Mouse (Mus musculus): ENCODE measurements around the gene Dmbt1. TPM values are rescaled to one million over a fixed set of nuclear protein-coding genes. Genes with fewer than 3 reads are reported as not detected.
A peak's percentile ranks its signal among the peaks of the same experiment; 100 is the strongest.

Gene Dmbt1
- polyA plus RNA-seq, 1 experiment, result not detected

DNA sequence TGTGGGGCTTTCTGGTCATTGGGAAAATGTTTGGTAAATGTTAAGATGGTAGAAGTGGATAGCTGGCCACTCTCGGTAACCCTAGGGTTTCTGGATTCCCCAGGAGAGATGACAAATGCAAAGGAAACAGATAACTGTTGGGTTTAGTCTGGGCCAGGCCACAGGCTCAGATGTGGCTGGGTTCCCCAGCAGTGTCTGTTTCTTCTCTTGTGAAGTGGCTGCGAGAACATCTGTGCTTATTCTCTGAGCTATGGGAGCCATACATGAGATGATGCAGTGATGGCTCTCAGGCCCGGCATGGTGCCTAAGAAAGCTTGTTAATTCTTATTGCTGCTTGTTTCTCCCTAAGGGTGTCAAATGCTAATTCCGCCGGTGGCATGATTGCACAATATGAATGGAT is 27.8 kb upstream of the Dmbt1 start:
- H3K79me3 ChIP-seq (ENCODE audit: low read depth), result no peaks in the 10 kb centered on the region
- no peak overlapping the region for H3K4me3 ChIP-seq (ENCODE audit: insufficient read depth, poor library complexity, severe bottlenecking)
- no peaks in the 10 kb centered on the region for H3K79me2 ChIP-seq (ENCODE audit: control insufficient read depth, insufficient read depth)
- H3K36me3 ChIP-seq (ENCODE audit: control insufficient read depth, insufficient read depth), result no peaks in the 10 kb centered on the region
- TF ChIP-seq USF1 (IDR thresholded peaks at IDR 0.05; ENCODE audit: low read depth) (no peak), MYOD1 (IDR thresholded peaks at IDR 0.05; ENCODE audit: control insufficient read depth, insufficient read length, low read depth) (no peak), MAX (IDR thresholded peaks at IDR 0.05) (no peak), FOSL1 (IDR thresholded peaks at IDR 0.05; ENCODE audit: insufficient read depth, low read length, poor library complexity, severe bottlenecking) (no peak), MYOG (IDR thresholded peaks at IDR 0.05; ENCODE audit: control insufficient read depth, extremely low read depth, insufficient read length) (no peak), CEBPB (IDR thresholded peaks at IDR 0.05; ENCODE audit: low read depth) (no peak), CTCF (IDR thresholded peaks at IDR 0.05; ENCODE audit: control insufficient read depth, insufficient read depth, insufficient read length) (no peak)
- no peak overlapping the region for H3ac ChIP-seq (ENCODE audit: control insufficient read depth, insufficient read length, low read depth)
- H3K27me3 ChIP-seq (ENCODE audit: control insufficient read depth, insufficient read depth, insufficient read length), result no peaks in the 10 kb centered on the region

DNA sequence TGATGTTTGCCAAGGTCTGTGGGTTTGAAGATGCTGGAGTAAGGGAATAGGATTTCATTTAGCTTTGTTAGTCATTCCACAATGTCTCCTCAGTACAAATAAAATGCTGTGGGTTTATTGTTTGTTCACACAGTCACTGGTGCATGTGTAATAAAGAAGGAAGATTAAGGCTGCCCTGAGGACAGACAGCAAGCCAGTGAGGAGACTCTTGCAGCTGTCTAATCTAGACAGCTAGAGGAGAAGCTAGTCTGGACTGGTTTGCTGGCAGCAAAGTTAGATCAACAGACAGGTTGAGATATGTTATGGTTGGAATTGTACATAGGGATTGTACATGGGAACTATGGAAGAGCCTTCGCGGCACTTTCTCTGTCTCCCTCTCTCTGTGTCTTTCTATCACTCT is 24.6 kb upstream of the Dmbt1 start:
- TF ChIP-seq MAX (IDR thresholded peaks at IDR 0.05), result no peak
- TF ChIP-seq USF1 (IDR thresholded peaks at IDR 0.05; ENCODE audit: low read depth), result no peak
- peak; percentile 23 for TF ChIP-seq MYOD1 (IDR thresholded peaks at IDR 0.05; ENCODE audit: control insufficient read depth, insufficient read length, low read depth)
- Histone ChIP-seq H3ac (ENCODE audit: control insufficient read depth, insufficient read length, low read depth) (no peak overlapping the region), H3K4me3 (ENCODE audit: insufficient read depth, poor library complexity, severe bottlenecking) (no peak overlapping the region), H3K27me3 (ENCODE audit: control insufficient read depth, insufficient read depth, insufficient read length) (no peaks in the 10 kb centered on the region), H3K79me2 (ENCODE audit: control insufficient read depth, insufficient read depth) (no peaks in the 10 kb centered on the region), H3K36me3 (ENCODE audit: control insufficient read depth, insufficient read depth) (no peaks in the 10 kb centered on the region), H3K79me3 (ENCODE audit: low read depth) (no peaks in the 10 kb centered on the region)

DNA sequence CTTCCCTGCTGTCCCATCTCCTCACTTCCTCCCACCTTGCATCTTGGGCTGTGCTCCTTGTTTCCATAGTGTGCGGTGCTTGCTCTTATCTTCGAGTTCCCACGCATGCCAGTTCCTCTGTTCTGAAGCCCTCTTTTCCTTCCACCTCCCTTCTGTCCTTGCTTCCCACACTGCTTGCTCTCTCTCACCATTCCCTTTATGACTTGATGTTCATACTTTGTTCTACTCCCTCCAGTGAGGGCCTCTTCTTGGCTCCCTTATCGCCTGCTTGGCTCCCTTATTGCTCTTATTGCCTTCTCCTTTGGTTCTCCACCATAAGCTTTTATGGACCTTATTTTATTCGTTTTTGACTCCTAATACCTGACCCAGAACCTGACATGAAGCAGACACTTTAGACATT is 22.7 kb upstream of the Dmbt1 start:
- Histone ChIP-seq H3K27me3 (ENCODE audit: control insufficient read depth, insufficient read depth, insufficient read length) (no peaks in the 10 kb centered on the region), H3K36me3 (ENCODE audit: control insufficient read depth, insufficient read depth) (no peaks in the 10 kb centered on the region), H3K4me3 (ENCODE audit: insufficient read depth, poor library complexity, severe bottlenecking) (no peak overlapping the region), H3K79me2 (ENCODE audit: control insufficient read depth, insufficient read depth) (no peaks in the 10 kb centered on the region), H3ac (ENCODE audit: control insufficient read depth, insufficient read length, low read depth) (no peak overlapping the region), H3K79me3 (ENCODE audit: low read depth) (no peaks in the 10 kb centered on the region)
- no peak for TF ChIP-seq MYOG (IDR thresholded peaks at IDR 0.05; ENCODE audit: control insufficient read depth, extremely low read depth, insufficient read length)
- TF ChIP-seq FOSL1 (IDR thresholded peaks at IDR 0.05; ENCODE audit: insufficient read depth, low read length, poor library complexity, severe bottlenecking), result no peak
- no peak for TF ChIP-seq MYOD1 (IDR thresholded peaks at IDR 0.05; ENCODE audit: control insufficient read depth, insufficient read length, low read depth)
- no peak for TF ChIP-seq USF1 (IDR thresholded peaks at IDR 0.05; ENCODE audit: low read depth)
- TF ChIP-seq MAX (IDR thresholded peaks at IDR 0.05), result no peak
- TF ChIP-seq CEBPB (IDR thresholded peaks at IDR 0.05; ENCODE audit: low read depth), result no peak
- TF ChIP-seq CTCF (IDR thresholded peaks at IDR 0.05; ENCODE audit: control insufficient read depth, insufficient read depth, insufficient read length), result no peak

DNA sequence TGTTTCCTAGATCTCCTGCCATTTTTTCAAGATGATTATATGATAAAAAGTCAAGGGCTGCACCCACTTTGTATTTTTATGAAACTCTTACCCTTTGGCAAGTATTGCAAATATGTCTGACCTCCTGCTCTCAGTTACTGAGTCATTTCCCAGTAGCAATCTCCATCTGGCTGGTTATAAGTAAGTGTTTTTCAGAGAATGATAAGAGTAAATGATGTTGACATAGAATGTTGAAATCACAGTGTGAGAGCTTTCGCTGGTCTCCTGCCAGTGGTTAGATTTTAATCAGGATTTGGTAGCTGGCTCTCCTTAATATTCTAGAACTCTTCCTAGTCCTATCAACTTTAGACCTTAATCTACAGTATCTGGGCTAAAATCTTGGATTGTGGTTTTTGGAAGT is 20.0 kb upstream of the Dmbt1 start:
- no peak overlapping the region for H3K4me3 ChIP-seq (ENCODE audit: insufficient read depth, poor library complexity, severe bottlenecking)
- no peaks in the 10 kb centered on the region for H3K79me2 ChIP-seq (ENCODE audit: control insufficient read depth, insufficient read depth)
- no peak overlapping the region for H3ac ChIP-seq (ENCODE audit: control insufficient read depth, insufficient read length, low read depth)
- no peaks in the 10 kb centered on the region for H3K36me3 ChIP-seq (ENCODE audit: control insufficient read depth, insufficient read depth)
- TF ChIP-seq FOSL1 (IDR thresholded peaks at IDR 0.05; ENCODE audit: insufficient read depth, low read length, poor library complexity, severe bottlenecking) (no peak), CEBPB (IDR thresholded peaks at IDR 0.05; ENCODE audit: low read depth) (peak; percentile 35)
- no peaks in the 10 kb centered on the region for H3K27me3 ChIP-seq (ENCODE audit: control insufficient read depth, insufficient read depth, insufficient read length)
- H3K79me3 ChIP-seq (ENCODE audit: low read depth), result no peaks in the 10 kb centered on the region

DNA sequence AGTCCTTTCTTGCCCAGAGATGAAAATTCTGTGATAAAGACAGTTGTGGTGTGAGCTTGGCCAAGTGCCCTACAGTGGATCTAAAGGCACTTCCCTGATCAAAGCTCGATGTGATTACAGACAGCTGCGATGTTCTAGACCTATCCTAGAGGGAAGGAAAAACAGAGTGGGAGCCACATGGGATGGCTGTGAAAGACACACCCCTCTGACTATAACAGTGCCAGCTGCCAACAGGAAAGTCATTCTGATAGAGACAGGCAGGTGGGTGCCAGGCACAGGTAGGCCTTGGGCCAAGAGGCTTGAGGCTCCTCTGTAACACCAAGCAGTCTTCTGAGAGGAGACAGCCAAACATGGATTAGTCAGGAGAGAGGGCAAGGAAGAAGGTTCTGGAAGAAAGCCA is 12.7 kb upstream of the Dmbt1 start:
- no peaks in the 10 kb centered on the region for H3K36me3 ChIP-seq (ENCODE audit: control insufficient read depth, insufficient read depth)
- H3K4me3 ChIP-seq (ENCODE audit: insufficient read depth, poor library complexity, severe bottlenecking), result no peak overlapping the region
- no peaks in the 10 kb centered on the region for H3K27me3 ChIP-seq (ENCODE audit: control insufficient read depth, insufficient read depth, insufficient read length)
- H3ac ChIP-seq (ENCODE audit: control insufficient read depth, insufficient read length, low read depth), result no peak overlapping the region
- H3K79me2 ChIP-seq (ENCODE audit: control insufficient read depth, insufficient read depth), result no peaks in the 10 kb centered on the region
- TF ChIP-seq FOSL1 (IDR thresholded peaks at IDR 0.05; ENCODE audit: insufficient read depth, low read length, poor library complexity, severe bottlenecking), result no peak
- no peak for TF ChIP-seq CTCF (IDR thresholded peaks at IDR 0.05; ENCODE audit: control insufficient read depth, insufficient read depth, insufficient read length)
- TF ChIP-seq MAX (IDR thresholded peaks at IDR 0.05), result no peak
- TF ChIP-seq MYOD1 (IDR thresholded peaks at IDR 0.05; ENCODE audit: control insufficient read depth, insufficient read length, low read depth), result no peak
- TF ChIP-seq USF1 (IDR thresholded peaks at IDR 0.05; ENCODE audit: low read depth), result no peak
- TF ChIP-seq MYOG (IDR thresholded peaks at IDR 0.05; ENCODE audit: control insufficient read depth, extremely low read depth, insufficient read length), result no peak
- no peak for TF ChIP-seq CEBPB (IDR thresholded peaks at IDR 0.05; ENCODE audit: low read depth)
- H3K79me3 ChIP-seq (ENCODE audit: low read depth), result no peaks in the 10 kb centered on the region

DNA sequence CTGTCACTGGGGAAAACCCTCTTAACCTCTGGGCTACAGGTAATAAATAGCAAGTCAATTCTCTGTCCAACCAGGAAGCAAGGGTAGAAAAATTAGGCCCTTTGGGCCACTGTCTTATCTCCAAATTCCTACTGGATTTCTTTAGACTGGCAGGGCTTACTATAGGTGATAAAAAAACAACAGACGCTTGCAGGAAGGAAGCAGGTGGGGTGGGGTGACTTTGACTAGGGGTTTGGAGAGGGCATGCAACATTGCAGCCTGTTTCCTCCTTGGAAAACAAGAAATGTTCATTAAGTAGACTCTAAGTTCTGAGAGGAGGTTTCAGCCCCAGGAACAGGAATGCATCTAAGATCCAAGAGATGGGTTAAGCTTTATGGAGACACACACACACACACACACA is 7.0 kb upstream of the Dmbt1 start:
- TF ChIP-seq CEBPB (IDR thresholded peaks at IDR 0.05; ENCODE audit: low read depth), result no peak
- TF ChIP-seq CTCF (IDR thresholded peaks at IDR 0.05; ENCODE audit: control insufficient read depth, insufficient read depth, insufficient read length), result no peak
- TF ChIP-seq MYOG (IDR thresholded peaks at IDR 0.05; ENCODE audit: control insufficient read depth, extremely low read depth, insufficient read length), result no peak
- no peak for TF ChIP-seq USF1 (IDR thresholded peaks at IDR 0.05; ENCODE audit: low read depth)
- no peak for TF ChIP-seq MYOD1 (IDR thresholded peaks at IDR 0.05; ENCODE audit: control insufficient read depth, insufficient read length, low read depth)
- TF ChIP-seq MAX (IDR thresholded peaks at IDR 0.05), result no peak
- no peak for TF ChIP-seq FOSL1 (IDR thresholded peaks at IDR 0.05; ENCODE audit: insufficient read depth, low read length, poor library complexity, severe bottlenecking)
- no peaks in the 10 kb centered on the region for H3K79me3 ChIP-seq (ENCODE audit: low read depth)
- H3ac ChIP-seq (ENCODE audit: control insufficient read depth, insufficient read length, low read depth), result no peak overlapping the region
- no peak overlapping the region for H3K4me3 ChIP-seq (ENCODE audit: insufficient read depth, poor library complexity, severe bottlenecking)
- H3K27me3 ChIP-seq (ENCODE audit: control insufficient read depth, insufficient read depth, insufficient read length), result no peaks in the 10 kb centered on the region
- H3K36me3 ChIP-seq (ENCODE audit: control insufficient read depth, insufficient read depth), result no peaks in the 10 kb centered on the region
- H3K79me2 ChIP-seq (ENCODE audit: control insufficient read depth, insufficient read depth), result no peaks in the 10 kb centered on the region

All from C2C12 (cell line).